Mouse (Mus musculus) gonadal fat pad, adult 2 months (tissue): ENCODE measurements around the gene Siah3. TPM values are rescaled to one million over a fixed set of nuclear protein-coding genes. Genes with fewer than 3 reads are reported as not detected.

Experiments used
- DNase-seq: peaks from one replicate; pipeline ENCODE4 v3.0.0-alpha.2; 2012; ENCODE audit warnings: low read depth
- polyA plus RNA-seq: library from polyadenylated mRNA; depleted of rRNA; stranded (reverse); fragments of >200 nt; gene quantifications from 2 replicates; pipeline ENCODE4 v1.2.3, GENCODE M21; 2012

Gene Siah3
- polyA plus RNA-seq, 1 experiment, result 0.05 TPM

DNA sequence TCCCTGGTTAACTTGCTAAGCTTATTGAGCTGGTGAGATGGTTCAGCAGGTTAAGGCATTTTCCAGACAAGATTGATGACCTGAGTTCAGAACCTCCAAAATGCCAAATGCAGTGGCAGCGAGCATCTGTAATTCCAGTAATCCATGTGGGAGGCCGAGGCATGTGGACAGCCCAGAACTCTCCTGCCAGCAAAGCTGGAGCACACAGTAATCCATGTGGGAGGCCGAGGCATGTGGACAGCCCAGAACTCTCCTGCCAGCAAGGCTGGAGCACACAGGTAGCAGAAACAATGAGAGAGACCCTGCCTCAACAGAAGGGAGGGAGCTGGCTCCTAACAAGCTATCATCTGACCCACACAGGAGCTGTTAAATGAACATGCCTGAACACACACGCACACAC is 13.2 kb downstream of the Siah3 start:
- no peak for DNase-seq

GRCm38 (mm10) chr14:75473061-75473930 is 17.5 kb downstream of the Siah3 start:
- DNase-seq, result no peak

GRCm38 (mm10) chr14:75475887-75476286 is 20.1 kb downstream of the Siah3 start:
- DNase-seq, result no peak

DNA sequence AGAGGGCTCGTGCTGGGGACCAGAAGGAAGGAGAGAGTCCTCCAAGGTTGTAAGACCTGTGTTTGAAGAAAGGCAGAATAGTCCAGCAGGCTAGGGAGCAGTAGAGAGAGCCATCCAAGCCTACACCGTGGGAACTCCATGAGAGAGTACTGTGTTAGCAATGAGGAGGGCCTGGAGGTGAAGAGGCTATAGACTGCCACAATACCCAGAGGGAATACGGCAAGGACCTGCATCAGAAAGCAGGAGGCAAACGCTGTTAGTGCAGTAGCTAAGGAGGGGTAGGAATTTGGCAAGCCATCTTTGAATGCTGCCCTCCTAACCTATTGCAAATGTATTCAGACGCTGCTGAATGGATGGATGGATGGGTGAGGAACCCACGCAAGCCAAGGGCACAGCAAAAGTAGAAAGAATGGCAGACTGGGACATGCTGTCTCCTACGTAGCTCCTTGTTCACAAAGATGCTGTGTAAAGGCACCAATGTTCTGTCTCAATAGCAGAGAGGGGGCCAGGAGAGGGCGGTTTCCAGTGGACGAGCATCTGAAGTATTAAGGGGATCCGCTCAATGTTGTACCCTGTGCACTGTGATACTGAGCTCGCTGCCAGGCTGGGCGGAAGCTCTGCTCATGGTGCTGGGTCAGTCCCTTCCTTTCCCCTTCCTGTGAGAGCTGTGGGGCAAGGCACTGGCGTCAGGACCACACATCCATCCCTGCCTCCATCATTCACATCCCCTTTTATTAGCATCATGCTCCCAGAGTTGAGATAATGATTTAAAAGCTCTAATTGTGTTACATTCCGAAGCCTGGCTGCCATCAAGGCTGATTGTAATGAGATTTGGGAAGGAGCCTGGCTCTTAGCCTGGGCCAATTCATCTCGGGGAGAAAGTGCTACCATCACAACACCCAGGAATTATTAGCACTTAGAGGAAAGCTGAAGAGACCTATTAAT is 26.7 kb downstream of the Siah3 start:
- DNase-seq, result no peak

DNA sequence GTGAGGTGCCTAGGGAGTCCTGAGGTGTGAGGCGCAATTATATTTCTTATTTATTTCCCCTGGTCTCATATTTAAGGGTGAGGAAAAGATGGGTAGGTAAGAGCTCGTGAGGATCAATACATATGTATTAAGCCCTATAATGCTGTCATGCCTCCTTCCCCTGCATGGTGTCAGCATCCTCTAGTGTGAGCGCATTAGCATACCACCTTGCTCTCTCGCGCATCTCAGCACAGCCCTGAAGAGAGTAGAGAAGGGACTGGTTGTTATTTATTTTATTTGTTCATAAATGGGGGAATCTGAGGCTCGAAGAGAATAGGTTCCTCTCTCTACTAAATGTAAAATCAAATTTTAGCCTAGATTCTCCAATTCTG is 27.4 kb downstream of the Siah3 start:
- DNase-seq, result no peak

DNA sequence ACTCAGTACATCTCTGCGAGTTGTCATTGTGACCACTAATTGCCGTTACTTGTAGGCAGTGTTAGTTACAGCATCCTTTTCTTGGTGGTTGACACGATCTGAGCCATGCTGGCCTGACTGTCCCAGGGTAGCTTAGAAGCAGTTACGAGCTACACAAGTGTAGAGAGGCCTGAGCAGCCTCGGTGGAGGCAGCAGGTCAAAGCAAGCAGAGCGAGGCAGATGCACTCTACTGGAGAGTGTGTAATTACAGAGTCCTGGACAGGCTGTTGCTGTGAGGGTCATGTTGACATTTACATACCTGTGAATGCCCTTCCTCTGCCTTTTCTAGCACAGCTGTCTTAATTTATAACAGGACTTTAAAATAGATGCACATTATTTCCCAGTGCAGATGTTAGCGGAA is 32.1 kb downstream of the Siah3 start:
- no peak for DNase-seq

DNA sequence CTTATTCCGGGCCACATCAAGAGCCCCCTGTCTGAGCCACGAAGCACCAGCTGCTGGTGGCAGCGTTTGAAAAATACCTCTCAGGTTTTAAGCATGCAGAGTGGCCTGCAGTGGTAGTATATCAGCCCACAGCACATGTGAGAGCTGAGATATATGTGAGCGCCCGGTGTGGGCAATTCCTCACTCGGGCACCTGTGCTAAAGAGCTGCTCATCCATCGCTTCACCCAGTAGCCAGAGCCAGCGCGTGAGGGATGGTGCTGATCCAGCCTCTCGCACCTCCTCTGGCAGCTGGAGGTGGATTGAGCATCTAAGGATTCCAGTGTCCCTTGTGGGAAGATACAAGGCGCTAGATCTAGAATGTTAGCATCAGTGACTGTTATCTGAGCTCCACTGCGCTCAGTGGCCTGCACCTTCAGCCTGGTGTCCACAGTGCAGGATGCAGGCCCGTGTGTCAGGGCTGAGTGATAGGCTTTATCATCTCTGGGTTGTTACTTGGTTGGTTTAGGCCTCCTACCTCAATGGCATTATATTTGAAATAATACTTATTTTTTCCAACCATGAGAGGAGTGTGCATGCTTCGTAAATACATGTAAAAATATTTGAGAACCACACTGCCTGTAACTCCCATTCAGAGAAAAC is 37.9 kb downstream of the Siah3 start:
- DNase-seq, result no peak

GRCm38 (mm10) chr14:75494926-75495325 is 39.1 kb downstream of the Siah3 start:
- no peak for DNase-seq

- no peak for DNase-seq
Observed at GRCm38 (mm10) chr14:75501501-75501990, 45.8 kb downstream of the Siah3 start.

DNA sequence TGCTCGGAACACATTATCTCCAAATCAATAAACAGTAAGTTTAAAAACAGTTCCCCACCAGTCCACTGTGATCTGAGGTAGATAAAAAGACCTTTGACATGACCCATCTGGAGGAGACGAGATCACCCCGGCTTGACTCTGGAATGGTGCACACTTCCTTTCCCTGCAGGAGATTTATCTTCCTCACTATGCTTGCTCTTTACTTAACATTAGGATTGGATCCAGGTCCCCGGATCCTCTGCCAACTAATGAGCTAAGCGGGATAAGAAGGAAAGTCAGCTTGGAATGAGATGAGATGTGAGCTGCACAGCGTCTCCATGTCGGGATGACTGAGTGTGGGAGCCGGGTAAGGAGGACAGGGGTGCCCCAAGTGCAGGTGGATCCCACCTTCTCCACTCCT is 46.7 kb downstream of the Siah3 start:
- DNase-seq, result no peak

- no peak for DNase-seq
Observed at GRCm38 (mm10) chr14:75504255-75504654, 48.5 kb downstream of the Siah3 start.

DNA sequence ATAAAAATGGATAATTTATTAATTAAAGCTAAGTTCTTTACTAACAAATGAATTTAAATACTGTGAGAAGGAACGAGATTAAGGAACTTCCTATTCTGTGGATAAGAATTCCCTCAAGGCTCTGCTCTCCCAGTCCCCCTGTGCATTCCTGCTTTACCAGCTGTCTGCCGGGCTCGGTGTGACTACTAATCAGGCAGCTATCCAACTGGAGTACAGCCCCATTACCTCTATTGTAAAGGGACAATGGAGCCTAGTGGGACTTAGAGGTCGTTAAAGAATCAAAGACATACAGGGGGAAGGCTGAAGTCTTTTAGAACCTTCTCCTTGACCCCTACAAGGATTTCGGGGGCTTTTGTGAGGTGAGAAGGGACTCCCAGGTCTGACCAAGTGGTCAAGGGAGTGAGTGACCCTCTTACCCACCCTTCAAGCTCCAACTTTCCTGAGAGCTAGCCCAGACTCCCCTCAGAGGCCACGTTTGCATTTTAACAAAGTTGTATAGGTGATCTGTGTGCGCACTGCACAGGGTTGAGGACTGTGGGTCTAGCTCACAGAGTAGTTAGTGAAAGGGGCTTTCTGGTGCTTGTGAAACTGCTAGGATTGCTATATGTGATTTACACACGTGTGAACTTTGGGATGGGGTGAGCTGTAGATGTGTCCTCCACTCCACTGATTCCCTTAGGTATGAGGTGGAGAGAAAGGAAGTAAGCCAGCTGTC is 49.5 kb downstream of the Siah3 start:
- no peak for DNase-seq

DNA sequence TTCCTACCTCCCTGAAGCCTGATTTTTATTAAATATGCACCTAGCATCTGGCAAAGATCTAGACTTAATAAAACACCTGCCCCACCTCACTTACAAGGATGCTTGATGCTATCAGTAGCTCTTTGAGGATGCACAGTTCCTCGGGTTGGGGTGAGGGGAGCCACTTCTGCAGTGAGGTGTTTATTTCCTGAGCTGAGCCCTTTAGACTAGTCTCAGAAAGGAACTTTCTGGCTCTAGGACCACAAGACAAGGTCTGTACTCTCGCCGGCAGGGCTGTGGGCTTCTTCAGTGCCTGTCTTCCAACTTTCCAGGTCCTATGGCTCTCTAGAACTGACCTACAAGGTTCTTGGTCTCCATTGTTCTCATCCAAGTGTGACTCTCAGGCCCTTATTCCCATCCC is 50.5 kb downstream of the Siah3 start:
- DNase-seq, result no peak

DNA sequence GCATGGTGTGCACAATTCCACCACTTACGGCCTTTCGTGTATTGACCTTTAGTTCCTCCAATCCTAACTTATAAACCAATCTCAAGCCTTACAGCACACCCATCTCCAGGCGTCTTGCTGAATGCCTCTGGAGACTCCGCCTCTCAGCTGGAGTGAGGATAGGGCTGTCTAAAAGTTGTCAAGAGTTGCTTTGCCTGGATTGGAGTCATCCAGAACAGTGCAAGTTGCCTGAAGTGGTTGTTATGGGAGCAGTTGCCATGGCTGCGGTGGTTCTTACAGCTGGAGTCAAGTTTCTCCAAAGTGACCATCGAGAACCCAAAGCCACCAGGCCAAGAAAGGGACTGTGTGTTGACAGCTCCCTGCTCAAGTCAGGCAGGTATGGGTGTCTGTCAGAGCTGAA is 54.3 kb downstream of the Siah3 start:
- no peak for DNase-seq

DNA sequence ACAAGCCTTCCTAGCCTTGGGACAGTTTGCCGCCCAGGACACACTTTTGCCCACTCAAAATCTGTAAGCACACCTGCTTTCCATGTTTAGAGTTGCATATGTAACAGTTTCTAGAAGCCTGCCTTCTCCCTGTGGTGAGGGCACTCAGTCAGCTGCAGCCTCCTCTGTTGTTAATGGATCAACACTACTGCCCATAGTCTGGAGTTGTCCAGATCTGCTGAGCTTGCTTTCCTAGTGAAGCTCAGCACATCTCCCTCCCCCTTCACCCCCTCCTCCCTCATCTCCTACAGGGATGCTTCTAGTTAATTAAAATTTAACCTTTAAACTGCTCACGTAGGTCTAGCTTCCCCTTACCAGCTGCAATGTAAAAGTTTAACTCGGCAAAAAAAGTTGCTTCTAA is 57.2 kb downstream of the Siah3 start:
- DNase-seq, result no peak

- DNase-seq, result no peak
Observed at GRCm38 (mm10) chr14:75516161-75516560, 60.4 kb downstream of the Siah3 start.

DNA sequence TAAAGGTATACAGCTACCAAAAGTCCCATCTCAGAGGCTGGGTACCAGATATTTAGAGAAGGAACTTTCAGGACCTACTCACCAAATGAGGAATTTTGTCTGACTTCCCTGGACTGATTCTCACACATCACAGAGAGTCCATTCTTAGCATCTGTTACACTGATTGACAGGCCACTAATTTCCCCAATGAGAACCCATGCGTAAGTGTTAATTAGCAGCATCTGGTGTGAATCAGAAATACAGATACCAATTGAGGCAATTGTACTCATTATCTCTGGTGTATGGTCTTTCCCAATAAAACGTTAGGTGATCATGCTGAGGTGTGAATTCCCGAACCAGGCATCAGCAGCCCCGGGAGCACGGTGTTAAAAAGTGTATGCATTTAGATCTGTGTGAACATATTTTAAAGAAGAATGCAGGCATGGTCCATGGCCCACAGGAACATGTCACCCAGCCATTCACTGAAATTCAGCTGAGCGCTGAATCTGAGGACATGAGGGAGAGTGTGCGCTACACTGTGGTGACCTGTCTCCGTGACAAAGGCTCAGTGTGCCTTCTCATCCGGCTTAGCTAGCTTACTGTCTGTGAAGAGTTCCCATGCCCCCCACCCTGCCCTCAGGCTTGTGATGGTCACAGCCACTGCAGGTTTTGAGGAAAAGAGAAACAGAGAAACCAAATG is 61.3 kb downstream of the Siah3 start:
- DNase-seq, result no peak

DNA sequence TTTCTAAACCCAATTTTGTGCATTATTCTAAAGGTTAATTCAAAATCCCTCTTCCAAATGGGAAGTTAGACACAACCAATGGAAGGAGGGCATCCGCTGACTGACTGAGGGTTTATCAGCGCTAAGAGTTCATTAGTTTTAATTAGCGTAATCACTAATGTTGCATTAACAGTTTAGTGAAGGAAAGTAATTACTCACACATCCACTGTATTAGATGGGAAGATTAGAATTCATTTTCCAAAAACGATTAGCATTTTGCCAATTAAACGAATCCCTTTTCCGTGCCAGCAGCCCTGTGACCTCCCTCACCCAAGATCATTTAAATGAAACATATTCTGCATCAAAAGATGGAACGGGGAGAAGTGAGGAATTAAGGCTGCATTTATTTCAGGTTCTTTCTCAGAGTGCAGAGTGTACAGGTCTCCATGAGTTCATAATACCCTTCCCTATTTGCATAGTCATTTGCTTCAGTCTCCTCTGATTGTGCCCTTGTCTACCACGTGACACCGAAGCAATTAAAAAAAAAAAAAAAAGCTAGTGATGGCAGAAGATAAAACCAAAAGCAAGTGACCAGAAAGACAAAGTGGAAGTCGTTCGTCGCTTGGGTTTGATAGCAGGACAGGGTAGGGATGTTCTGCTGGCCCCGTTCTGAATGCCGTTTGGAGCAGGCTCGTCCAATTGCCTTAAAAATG is 62.6 kb downstream of the Siah3 start:
- no peak for DNase-seq

DNA sequence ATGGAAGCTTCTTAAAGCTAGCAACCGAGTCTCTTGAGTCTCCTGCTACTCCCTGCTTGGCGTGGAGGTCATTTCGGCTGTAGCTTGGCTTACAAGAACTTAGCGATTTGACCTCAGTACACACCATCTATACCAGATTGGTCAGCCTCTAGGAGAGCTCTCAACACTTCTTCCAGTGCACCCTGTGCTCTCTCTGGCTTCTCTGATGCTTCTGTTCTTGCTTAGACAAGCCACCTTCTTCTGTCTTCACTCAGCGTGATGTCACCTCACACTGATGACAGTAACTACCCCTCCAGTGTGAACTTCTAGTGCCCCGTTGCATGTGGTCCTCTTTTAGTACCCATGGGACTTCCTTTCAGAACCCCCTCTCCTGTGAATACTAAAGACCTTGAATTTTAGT is 63.1 kb downstream of the Siah3 start:
- no peak for DNase-seq

DNA sequence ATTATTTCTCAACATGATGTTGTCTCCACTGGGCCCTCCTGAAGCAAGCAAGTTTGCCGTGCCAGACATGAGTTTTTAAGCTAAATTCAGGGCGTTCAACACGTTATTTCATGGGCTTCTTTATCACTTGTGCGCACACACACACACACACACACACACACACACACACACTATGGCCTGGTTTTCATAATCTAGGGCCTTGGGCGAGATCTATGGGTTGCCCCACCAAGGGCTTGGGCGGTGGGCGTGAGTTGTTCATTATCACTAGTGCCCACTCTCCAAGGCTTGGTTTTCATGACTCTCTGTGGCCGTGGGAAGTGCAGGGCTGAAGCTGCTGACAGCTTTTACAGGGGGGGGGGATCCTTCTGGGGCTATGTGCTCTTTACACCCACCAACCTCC is 63.9 kb downstream of the Siah3 start:
- no peak for DNase-seq
